Mouse (Mus musculus) frontal cortex, postnatal 10 days (tissue): ENCODE data around the gene Tsks.

Source experiments
- DNase-seq, 2 experiments: peaks; one replicate each; pipeline ENCODE4 v3.0.0; 2022; ENCODE audit warnings: low spot score in 2 of 2, mixed read lengths in 1 of 2

Tsks gene

DNA sequence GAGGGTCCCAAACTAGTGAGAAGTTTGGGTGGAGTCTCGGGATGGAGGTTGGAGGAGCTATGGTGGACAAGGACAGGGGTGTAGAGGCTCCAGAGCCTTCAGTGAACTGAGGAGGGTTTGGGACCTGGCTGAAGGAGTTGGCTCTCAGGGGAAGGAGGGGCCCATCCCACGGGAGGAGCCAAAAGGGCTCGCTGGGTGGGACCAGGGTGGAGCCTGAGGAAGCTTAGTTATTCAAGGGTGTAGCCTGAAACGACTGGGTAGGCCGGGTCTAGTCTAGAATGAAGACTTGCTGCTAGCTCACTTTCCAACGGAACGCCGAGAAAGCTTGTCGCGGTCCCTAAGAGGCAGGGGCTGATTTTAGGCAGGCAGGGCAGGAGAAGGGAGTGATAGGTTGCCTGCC lies 9.0 kb downstream of the Tsks start:
- no peak for DNase-seq

DNA sequence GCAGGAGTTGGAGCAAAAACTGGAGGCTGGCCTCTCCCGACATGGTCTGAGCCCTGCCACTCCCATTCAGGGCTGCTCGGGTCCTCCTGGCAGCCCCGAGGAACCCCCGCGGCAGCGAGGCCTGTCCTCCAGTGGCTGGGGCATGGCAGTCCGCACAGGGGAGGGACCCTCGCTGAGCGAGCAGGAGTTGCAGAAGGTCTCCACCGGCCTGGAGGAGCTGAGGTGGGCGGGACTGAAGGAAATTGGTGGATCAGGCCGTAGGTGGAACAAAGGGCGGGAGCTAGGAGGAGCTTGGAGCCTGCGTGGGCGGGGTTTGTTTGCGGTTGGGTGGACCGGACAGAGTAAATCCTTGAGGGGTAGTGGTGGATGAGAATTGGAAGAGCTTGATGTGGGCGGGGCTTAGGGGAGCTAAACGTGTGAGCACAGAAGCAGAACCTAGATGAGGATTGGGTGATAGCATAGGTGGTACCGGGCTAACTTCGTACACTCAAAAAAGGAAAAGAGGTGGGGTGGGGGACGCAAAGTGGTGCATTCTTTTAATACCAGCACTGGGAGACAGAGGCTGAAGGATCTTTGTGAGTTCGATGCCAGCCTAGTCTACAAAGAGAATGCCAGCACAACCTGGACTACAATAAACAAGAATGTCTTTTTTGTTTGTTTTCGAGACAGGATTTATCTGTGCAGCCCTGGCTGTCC lies 9.8 kb downstream of the Tsks start:
- DNase-seq, result peak; percentile 80 to 83

DNA sequence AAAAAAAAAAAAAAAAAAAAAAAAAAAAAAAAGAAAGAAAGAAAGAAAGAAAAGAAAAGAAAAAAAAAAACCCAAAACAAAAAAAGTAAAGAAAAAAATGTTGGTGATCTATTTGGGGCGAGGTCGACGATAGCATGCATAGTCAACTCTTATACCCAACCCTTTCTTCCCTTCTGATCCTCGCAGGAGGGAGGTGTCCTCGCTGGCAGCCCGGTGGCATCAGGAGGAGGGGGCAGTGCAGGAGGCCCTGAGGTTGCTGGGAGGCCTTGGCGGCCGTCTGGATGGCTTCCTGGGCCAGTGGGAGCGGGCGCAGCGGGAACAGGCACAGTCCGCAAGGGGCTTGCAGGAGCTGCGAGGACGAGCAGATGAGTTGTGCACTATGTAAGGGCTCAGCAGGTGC lies 10.6 kb downstream of the Tsks start:
- peak in 1 of 2 experiments; percentile 7 for DNase-seq

DNA sequence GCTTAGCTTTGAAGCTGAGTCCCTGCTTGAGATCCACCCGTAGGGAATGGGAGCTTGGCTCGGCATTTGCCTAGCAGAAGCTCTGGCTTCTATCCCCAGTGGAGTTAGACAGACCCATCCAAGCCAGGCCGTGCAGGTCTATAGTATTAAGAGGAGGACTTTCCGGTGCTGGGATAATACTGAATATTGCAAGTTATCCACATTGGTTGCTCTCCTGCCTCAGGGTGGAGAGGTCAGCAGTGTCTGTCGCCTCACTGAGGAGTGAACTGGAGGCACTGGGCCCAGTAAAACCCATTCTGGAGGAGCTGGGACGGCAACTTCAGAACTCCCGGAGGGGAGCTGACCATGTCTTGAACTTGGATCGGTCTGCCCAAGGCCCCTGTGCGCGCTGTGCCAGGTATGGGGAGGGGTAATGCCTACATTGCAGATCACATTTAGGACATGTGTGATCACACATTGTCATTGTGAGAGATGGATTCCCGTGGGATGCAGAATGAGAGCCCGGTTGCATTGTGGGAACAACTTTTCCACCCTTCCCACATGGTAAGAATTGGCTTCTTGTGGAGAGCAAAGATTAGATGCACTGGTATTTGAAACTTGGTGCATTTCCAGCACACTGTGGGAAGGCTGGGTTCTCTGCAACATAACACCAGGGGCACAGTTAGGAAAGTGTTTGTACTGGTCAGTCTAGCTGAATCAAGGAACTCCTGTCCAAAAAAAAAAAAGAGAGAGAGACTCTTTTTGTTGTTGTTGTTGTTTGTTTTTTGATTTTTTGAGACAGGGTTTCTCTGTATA lies 11.3 kb downstream of the Tsks start:
- DNase-seq, result peak; percentile 3 to 7

DNA sequence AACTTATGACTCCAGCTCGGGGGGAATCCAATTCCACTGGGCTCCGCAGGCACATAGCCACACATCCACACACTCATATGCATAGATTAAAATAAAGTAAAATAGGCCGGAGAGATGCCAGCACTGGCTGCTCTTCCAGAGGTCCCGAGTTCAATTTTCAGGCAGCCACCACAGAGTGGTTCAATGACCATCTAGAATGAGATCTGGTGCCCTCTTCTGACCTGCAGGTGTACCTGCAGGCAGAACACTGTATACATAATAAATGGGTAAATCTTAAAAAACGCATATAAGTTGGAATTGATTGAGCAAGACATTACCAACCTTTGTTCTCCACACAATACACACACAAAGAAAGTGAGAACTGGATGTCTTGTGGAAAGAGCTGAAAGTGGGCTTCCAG lies 12.6 kb downstream of the Tsks start:
- no peak for DNase-seq

DNA sequence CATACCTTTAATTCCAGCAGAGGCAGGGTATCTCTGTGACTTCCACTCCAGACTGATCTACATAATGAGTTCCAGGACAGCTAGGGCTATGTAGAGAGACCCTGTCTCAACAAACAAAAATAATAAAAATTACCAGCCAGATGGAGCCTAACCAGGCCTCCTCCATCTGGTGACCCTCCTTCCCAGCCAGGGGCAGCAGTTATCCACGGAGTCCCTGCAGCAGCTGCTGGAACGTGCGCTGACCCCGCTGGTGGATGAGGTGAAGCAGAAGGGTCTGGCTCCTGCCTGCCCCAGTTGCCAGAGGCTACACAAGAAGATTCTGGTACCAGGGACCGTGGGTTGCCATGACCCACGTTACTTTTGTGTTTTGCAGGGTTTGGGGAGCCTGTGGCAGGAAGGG lies 13.3 kb downstream of the Tsks start:
- no peak for DNase-seq

DNA sequence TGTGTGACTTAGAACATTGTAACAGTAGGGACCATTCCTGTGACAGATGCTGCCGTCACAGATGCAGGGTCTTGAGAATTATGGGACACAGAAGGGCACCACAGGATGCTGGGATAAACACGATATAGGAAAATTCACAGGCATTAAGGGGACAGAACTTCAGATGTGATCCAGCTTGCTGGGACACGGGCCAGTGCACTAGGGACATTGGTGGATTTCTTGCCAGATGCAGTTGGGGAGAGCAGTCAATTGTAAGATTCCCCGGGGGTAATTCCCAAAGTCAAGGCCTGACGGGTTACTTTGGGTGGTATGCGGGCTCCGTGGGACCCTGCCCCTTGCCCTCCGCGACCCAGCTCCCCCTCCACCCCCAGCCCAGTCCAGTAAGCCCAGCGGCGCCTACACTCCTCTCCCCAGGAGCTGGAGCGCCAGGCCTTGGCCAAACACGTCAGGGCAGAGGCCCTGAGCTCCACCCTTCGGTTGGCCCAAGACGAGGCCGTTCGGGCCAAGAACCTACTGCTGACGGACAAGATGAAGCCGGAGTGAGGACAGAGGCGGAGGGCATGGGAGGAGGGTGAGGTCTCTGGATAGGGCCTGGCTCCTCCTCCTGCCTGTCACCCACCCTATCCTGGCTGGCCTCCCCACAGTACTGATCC lies 14.3 kb downstream of the Tsks start:
- DNase-seq, result peak in 1 of 2 experiments; percentile 12

DNA sequence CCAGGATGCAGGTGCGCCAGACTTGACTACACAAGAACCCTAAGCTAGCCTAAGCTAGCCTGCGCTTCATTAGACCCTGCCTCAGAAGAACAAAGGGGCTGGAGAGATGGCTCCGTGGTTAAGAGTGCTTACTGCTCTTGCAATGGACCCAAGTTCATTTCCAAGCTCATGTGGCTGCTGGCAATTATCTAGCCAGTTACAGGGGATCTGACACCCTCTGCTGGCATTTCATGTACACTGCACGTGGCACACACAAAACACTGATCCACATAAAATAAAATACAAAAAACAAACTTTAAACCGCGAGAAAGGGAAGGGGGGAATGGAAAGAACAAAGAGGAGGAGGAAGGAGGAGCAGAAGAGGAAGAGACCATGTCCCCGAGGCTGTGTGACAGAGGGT lies 15.2 kb downstream of the Tsks start:
- peak in 1 of 2 experiments; percentile 41 for DNase-seq

DNA sequence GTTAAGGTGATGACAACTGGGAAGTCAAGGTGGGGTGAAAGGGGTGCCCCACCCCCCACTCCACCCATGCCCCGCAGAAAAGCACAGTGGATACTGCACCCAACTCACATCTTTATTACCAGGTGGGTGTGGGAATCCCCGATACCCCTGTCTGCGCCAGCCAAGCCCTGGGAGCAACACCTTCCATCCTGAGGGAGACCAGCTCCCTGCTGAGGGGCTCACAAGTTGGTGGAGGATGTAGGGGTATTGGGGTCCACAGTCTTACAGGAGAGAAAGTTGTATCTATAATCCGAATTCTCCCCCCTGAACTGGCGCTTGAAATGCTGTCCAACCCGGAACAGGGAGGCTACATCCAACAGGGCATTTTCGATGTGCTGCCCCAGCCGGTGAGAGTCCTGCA lies 16.3 kb downstream of the Tsks start:
- peak in 1 of 2 experiments; percentile 11 for DNase-seq

DNA sequence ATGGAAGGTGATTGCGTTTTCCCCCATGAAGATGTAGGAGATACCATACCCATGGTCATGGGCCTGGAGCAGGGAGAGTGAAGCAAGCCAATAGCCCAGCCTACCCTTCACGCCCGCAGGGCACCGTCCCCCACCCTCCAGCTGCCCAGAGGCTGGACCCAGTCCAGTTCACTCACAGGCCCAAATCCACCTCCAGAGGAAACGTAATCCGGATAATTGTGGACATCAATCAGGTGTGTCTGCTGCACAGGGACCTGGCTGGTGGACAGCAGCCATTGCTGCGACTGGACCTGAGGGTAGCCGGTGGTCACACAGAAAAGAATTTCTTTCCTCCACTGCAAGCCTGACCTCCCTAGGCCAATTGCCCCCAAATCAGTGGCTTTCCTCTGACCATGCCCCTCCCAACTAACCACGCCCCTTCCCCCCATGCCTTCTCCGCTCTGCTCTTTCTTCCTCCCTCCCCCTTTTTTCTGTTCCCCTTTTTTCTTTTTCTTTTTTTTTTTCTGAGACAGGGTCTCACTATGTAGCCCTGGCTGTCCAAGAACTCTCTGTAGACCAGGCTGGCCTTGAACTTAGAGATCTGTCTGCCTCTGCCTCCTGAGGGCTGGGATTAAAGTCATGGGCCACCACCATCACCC lies 17.0 kb downstream of the Tsks start:
- DNase-seq, result peak in 1 of 2 experiments; percentile 5

DNA sequence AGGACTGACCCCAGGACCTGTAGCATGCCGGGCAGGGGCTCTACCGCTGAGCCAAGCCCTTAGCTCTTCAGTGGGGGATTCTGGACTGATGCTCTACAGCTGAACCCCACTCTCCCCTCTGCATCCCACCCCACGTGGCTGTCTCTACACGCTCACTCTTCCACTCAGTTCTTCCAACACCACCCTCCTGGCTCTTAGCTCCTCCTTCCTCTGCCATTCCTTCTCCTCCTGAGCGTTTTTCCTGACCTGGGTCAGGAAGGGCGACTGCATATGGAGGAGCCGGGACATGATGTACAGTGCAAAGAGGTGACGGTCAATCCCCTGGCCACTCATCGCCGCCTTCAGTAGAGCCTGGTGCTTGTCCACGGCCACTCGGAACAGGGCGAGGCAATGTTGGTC lies 17.5 kb downstream of the Tsks start:
- no peak for DNase-seq

DNA sequence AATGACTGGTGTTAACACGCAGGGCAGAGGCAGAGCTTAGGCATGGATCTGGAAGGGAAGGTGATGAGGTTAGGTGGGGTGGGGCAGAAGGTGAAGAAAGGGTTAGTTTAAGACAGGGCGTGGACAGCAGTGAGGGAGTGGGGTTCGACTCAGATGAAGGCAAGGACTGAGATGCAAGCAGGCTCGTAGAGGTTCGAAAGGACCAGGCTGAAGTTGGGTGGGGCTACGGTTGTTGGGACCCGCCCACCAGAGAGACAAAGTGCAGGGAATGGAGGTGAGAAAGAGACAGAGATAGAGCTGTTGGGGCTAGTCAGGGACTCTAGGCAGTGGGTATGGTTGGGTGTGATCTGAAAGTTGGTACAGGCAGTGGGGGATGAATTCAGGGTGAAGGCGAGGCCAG lies 19.3 kb downstream of the Tsks start:
- DNase-seq, result no peak

DNA sequence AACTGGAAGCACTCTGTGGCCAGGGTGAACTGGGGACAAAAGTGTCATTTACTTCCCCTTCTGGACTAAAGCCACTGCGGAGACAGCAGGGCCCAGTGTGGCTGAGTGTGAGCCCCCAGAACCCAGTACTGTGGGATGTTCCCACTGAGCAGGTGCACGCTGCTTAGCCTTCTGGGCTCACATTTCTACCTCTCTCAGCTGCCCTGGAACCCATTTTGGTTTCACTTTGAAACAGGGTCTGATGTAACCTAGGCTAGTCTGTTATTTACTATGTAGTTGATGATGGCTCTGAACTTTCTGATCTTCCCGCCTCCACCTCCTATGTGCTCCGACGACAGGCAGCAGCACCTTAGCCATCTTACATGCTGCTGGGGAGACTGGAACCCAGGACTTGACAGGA lies 19.8 kb downstream of the Tsks start:
- DNase-seq, result peak in 1 of 2 experiments; percentile 4

DNA sequence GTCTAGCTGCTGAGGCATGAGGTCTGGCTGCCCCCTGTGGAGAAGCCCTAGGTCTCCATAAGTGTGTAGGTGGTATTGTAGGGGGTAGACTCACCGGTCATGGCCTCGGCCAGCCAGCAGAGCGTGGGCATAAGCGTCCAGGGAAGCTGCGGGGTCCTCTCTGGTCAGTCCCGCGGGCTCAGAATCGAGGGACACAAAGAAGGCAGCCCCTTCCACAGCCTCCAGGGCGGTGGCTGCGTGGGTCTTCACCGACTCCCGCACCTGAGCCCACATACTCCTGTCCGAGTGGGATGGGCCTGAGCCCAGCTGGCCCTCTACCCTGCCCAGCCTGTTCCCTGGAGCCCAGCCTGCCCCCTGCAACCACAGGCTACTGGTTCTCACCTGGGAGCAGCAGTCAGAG lies 22.0 kb downstream of the Tsks start:
- no peak for DNase-seq

DNA sequence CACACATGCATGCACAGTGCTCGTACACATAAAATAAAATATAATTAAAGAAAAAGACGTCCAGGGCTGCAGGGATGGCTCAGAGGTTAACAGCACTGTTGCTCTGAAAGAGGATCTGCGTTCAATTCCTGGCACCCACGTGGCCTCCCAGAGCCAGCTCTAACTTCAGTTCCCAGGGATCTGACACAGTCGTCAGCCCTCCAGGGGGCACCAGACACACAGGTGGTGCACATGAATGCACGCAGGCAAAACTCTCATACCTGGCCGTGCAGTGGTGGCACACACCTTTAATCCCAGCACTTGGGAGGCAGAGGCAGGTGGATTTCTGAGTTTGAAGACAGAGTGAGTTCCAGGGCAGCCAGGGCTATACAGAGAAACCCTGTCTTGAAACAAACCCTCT lies 23.0 kb downstream of the Tsks start:
- no peak for DNase-seq

DNA sequence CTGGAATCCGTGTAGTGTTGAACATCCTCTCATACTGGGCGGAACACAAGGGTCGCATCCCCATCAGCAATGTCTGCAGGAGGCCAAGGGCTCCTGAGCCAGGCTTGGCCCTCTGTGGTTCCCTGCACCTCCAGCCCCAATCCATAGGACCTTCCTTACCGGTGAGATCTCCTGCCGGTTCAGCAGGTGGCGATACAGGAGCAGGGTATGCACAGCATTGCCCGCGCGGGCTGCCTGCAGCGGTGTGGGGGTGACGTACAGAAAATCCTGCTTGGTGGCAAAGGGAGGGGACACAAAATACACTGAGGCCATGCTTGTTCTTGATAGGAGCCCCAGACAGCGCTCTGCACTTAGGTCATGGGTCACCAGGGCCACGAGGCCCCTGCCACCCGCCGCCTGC lies 23.6 kb downstream of the Tsks start:
- no peak for DNase-seq

DNA sequence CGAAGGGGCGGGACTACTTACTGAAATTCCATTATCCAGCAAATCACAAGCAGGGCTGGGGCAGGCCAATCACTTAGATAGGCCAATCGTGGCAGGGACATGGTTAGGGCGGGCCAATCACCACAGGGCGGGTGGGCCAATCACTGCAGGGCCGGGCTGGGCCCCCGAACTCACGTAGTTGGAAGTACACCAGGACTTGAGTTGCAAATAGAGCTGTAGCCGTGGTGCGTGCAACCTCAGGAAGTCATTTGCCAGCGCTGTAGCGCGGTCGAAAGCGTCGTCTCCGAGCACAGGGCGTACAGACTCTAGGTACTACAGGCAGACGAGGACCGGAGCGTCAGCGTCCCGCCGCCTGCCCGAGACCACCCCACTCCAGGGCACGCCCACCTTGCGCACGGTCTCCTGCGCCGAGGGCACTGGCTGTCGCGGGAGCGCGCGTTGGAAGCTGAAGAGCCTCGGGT lies 27.3 kb downstream of the Tsks start:
- DNase-seq, result peak; percentile 83 to 84

DNA sequence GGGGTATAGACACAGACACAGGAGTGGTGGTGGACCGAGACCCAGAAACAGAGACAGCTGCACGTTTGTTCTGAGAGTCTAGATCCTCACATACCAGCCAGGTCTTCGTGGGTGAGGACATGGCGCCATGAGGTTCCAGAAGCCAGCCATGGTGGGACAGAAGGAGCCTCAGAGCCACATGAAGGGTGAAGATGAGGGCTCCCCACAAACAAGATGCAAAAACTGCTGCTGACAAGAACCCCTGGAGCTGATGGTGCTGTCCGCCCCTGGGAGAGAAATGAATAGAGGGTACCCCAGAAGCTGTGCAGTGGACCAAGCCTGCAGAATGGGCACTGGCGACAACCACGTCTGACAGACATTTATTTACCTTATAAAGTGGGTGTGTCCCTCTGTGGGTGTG lies 28.1 kb downstream of the Tsks start:
- no peak for DNase-seq

DNA sequence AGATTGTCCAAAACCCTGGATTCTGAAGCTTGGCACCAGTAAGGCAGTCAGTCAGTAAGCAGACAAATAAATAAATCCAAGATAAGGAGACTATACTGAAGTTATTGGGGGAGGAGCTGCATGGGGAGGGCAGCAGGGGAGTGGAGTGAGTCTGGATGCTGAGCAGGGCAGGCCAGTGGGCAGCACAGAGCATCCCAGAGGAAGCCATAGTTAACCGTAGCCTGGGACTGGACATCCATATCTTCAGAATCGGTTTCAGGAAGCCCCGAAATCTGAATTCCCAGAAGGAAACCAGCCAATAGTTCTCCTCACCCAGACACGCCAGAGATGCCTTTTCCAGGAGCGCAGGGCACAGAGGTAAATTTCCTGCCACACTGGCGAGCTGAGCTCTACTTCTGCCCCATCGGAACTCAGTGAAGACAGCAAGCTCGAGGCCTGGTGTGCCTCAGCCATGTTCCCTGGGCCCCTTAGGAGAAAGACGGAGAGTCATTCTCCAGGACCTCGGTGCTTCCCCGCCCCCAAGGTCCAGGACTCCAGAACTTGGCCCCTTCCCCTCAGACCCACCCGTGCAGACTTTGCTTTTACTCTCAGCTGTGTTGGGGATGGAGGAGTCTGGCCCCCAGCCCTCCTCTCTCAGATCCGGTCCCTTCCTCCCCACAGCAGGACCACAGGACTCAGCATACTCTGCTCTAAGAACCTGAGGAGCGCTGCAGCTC lies 30.6 kb downstream of the Tsks start:
- no peak for DNase-seq

DNA sequence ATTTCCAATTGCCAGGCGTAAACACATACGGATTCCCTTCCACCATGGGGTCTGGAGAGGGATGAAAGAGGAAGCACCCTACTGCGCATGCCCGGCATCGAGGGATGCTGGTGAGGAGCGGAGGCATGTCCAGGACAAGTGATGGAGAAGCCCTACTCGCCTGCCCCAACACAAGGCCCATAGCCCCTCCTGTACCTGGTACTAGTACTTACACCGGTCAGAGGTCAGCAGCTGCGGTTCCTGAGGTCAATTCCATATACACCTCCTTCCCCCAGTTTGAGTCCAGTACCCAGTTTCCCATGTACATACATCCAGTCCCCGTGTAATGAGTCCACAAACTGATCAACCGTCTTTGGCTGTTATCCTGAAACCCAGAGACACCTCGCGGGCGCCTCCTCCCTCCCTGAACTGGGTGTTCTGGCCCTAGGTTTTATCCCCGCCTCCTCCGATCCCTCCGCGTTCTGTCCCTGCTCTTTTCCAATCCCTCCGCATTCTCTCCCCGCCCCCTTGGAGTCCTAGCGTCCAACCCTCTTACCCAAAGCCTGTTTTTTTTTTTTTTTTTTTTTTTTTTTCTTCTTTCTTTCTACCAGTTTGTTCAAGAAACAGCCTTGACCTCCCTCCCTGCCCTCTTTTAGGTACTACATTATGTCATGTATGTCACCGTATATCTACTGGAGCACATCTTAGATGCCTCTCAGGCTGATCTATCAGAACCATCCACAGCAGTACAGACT lies 31.5 kb downstream of the Tsks start, which contains the start of gene Cpt1c:
Gene Cpt1c, minus strand, starts transcription at position 469 of the 734 bp plus-strand sequence.
- DNase-seq, result peak; percentile 84 to 88

DNA sequence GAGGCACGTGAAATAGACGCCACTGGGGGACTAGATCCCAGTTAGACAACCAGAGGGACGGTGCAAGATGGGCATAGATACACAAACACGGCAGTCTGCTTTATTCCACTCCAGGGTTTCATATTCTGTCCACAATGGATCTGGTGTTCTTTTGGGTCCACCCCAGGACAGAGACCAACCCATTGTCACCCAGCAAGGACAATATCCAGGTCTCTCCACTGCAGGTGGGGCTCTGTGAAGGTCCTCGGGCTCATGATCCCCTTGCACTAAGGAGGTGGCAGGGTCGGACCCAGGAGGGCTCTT lies 32.1 kb downstream of the Tsks start:
- no peak for DNase-seq
